Mouse (Mus musculus) heart, postnatal 4 days (tissue): ENCODE measurements at regions not wholly inside any gene's neighbourhood (a gene's known extent, or its start where the extent isn't known, plus 50 kb on each side); places are given as distances from the start of the nearest gene placed in this dataset.

Experiments used
- DNase-seq: peaks from one replicate; pipeline ENCODE4 v3.0.0; 2021

- DNase-seq: no peak
Measured at GRCm38 (mm10) chr1:77201321-77201917, 313.5 kb downstream of the Epha4 start.

- peak; percentile 49 for DNase-seq
Measured at GRCm38 (mm10) chr1:77202948-77203347, 311.9 kb downstream of the Epha4 start.

DNA sequence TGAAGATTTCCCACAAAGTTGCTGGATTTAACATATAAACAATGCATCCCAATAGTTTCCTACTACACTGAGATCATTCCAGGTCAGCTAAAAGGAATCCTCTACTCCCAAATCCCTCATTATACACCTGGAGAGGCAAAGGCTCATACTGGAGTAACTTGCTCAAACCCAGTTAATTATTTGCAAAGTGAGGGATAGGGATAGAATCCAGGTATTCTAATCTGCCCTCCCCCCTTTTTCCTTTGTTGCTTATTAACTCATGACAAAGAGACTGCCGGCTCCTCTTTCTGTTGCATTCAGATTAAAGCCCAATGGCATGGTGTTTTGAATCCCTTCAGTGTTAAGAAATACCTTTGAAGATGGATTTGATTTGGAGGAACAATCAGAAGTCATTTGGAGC lies 308.4 kb downstream of the Epha4 start:
- no peak for DNase-seq

DNA sequence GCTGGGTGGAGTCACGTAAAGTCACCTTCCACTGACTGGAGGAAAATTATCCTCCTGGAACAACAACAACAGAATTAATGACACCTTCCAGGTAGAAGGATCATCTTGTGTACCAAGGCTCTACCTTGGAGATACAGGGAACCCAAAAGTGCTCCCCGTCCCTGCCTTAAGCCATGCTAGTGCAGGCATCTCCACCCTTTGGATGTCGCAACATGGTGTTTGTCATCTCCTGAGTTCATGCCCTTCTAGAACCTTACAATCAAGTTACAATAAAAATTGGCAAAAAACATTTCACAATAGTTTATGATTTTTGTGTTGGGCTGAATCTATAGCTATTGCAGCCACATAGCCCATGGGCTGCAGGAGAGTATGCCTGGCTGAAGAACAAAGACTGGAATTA lies 305.5 kb downstream of the Epha4 start:
- no peak for DNase-seq

- peak; percentile 42 for DNase-seq
Measured at GRCm38 (mm10) chr1:77213462-77214098, 301.3 kb downstream of the Epha4 start.

- no peak for DNase-seq
Measured at GRCm38 (mm10) chr1:77219488-77220321, 295.2 kb downstream of the Epha4 start.

DNA sequence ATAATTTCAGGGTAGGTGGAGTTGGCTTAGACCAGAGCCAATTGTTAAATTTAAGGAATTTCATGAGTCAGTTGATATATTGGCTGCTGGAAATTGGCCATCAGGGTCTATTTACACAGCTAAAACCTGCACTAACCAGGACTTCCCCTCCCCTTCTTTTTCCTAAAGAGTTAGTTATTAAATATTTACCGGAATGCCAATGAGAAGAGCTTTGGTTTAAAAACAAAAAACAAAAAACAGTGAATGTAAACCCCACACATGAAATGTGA lies 294.6 kb downstream of the Epha4 start:
- DNase-seq: no peak

GRCm38 (mm10) chr1:77220783-77221182 lies 294.1 kb downstream of the Epha4 start:
- DNase-seq: no peak

GRCm38 (mm10) chr1:77221900-77222299 lies 293.0 kb downstream of the Epha4 start:
- DNase-seq: no peak

DNA sequence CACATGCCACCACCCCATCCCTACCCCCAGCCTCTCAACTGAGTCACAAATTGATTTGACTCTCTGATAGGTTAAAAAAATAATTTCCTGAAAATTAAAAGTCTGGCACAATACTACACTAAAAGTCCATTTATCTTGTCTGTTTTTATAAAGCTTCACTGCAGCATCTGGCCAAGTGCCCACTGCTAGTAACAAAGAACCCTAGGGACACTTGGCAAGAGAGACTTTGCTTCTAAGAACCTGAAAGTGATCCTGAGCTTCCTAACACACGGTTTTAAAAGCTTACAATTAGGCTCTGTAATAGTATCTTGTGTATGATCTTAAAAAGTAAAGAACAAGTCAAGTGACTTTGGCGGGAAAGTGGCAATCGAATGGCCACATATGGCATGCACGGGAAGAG lies 288.3 kb downstream of the Epha4 start:
- DNase-seq: no peak

DNA sequence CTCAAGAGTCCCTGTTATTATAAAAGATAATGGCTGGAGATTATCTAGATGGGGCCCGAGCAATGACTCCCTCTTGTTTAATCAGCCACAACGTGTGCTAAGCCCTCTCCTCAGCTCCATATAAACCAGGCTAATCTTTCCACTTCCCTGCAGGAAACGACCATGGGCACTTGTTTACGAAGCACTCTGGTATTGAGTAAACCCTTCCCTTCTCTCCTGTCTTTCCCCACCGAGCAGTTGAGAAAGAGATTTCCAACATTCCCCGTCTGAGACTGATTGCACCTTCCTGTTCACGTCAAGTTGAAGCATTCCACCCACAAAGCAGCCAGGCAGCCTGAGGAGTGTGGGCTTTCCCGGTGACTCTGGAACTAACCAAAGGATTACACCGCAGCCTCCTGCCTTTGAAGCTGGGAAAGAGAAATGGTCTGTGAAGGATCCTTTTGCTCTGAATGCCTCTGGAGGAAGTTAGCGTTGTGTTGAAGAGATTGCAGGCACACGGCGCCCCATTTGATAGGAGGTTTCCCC lies 287.8 kb downstream of the Epha4 start:
- peak; percentile 7 for DNase-seq

- no peak for DNase-seq
Measured at GRCm38 (mm10) chr1:77227800-77228199, 287.1 kb downstream of the Epha4 start.

DNA sequence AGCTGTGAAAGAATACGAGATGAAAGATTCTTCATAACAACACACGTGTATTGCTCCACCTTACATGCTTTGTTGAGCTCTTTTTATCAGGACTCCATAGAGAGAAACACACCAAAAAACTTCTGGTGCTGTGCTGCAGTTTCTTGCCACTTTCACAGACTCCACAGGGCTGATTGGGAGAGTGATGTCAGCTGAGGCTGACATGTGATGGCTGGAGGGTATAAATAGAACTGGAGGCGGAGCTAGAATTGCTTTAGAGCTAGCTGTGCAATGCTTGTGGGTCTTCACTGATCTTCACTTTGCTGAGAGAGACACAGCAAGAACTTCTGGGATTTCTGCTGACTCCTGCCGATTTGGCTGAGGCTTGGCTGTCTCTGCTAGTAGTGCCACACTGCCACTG lies 285.3 kb downstream of the Epha4 start:
- no peak for DNase-seq

DNA sequence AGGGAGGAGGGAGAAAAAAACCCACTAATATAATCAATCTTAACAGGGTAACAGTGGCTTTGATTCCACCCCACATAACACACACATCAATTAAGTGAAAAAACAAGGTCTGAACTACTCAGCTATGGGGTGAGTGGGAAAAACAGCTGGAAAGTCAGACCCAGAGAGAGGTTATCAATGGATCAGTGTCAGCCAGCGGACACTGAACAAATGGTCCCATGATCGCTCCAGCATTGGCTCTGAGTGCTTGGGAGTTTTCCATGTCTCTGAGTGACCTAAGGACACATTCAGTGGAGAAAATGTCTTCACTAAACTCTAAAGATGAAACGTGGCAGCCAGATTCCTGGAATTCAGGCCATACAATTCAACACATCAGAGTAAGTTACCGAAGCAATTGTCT lies 281.9 kb downstream of the Epha4 start:
- DNase-seq: peak; percentile 14

- DNase-seq: no peak
Measured at GRCm38 (mm10) chr1:77244642-77245041, 270.2 kb downstream of the Epha4 start.

GRCm38 (mm10) chr1:77246047-77246446 lies 268.8 kb downstream of the Epha4 start:
- DNase-seq: no peak

DNA sequence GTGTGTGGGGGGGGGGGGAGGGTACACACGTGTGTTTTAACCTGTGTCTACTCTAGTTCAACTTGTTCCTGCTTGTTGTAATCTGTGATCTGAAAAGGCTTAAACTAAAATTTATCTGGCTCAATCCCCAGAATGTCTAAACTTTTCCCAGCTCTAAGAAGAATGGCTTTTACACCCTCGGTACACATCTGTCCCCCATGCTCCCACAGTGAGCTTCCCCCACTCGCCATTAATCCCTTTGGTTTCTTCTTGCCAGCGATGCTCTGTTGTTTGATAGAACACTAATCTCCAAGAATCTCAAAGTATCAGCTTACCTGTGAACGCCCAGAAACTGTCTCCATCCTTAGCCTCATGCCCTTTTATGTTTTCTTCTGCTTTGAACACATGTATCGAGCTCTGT lies 260.6 kb downstream of the Epha4 start:
- DNase-seq: no peak

- DNase-seq: no peak
Measured at GRCm38 (mm10) chr1:77256115-77256842, 258.6 kb downstream of the Epha4 start.

DNA sequence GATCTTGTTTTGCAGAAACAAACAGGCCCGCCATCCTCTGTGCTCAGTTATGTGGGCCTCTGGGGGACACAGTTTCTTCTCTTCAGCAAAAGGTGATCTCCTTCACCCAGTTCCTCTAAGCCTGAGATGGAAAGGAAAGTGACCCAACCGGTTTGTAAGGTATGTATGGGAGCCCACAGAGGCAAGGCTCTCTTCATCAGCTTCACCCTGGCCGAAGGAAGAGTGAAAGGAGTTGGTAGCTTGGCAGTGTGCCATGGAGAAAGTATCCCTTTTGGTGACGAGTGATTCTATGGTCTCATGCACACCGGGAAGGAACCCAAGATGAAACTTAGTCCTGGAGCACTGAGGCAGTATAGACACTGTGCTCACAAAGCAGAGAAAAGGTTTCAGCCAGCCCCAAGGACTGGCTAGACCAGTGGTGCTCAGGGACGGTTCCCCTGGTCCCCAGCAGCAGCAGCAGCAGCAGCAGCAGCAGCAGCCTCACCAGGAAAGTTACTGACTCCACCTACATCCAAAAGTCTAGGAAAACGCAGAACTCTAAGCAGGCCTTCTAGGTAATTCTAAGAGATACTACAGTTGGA lies 256.1 kb downstream of the Epha4 start:
- DNase-seq: no peak

GRCm38 (mm10) chr1:77259789-77260188 lies 255.1 kb downstream of the Epha4 start:
- DNase-seq: no peak

GRCm38 (mm10) chr1:77261678-77262077 lies 253.2 kb downstream of the Epha4 start:
- DNase-seq: no peak

GRCm38 (mm10) chr1:77265677-77266076 lies 249.2 kb downstream of the Epha4 start:
- no peak for DNase-seq
